Mouse (Mus musculus): ENCODE data around the gene Chrm3. TPM values are rescaled to one million over a fixed set of nuclear protein-coding genes. Genes with fewer than 3 reads are reported as not detected.

Chrm3 gene
- polyA plus RNA-seq, 1 experiment from 2014 or later = 6.9 TPM

DNA sequence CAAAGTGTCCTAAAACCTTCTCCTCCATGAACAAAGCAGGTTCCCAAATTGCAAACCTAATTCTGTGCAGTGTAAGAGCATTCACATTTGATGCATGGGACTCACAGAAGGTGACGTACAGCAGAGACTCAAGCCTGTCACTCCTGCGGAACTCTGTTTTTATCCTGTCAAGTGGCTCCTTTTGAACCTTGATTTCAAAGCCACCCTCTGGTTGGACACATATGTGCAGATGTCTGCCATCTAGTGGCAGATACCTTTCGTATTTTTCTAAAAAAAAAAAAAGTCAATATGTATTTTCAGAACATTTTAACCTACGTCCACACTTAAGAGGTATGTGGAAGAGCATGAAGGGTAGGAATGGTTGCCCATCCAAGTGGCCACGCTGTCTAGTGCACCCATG, 16.3 kb downstream of the Chrm3 start:
- 76% methylated on average over 5 of the region's 5 CpGs for WGBS
- Histone ChIP-seq H3K27me3 (ENCODE audit: control insufficient read depth, insufficient read depth, low read length) (no peaks in the 10 kb centered on the region), H3K4me1 (ENCODE audit: control insufficient read depth, insufficient read depth, low read length) (no peaks in the 10 kb centered on the region), H3K4me3 (ENCODE audit: low read depth, low read length) (no peak overlapping the region), H3K9me3 (ENCODE audit: control insufficient read depth, low read depth, low read length) (no peaks in the 10 kb centered on the region), H3K9ac (replicated peaks; ENCODE audit: low read depth, low read length) (no peak overlapping the region), H3K27ac (ENCODE audit: low read length) (no peak overlapping the region), H3K36me3 (ENCODE audit: control insufficient read depth, insufficient read depth, low read length) (no peaks in the 10 kb centered on the region), H3K4me2 (replicated peaks; ENCODE audit: low read depth, low read length) (no peak overlapping the region)
- no peak for ATAC-seq (ENCODE audit: insufficient number of reproducible peaks, insufficient read depth, low FRiP score, low read depth)

DNA sequence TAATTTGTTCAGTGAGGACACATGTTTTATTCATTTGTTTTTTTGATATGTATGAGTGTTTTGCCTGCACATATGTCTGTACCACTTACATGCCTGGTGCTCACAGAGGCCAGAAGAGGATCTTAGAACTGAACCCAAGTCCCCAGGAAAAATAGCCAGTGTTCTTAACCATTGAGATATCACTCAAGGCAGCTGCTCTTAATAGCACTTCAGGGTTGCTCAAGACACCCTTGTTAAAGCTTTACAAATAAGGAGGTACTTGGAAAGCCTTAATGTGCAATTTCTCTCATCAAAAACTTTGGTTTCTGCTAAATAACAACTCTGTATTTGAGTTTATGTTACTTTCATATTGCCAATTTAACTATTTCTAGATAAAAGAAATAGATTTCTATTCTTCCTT, 25.1 kb downstream of the Chrm3 start:
- H3K4me3 ChIP-seq (ENCODE audit: low read depth, low read length) = no peak overlapping the region
- H3K4me2 ChIP-seq (replicated peaks; ENCODE audit: low read depth, low read length) = no peak overlapping the region
- H3K9ac ChIP-seq (replicated peaks; ENCODE audit: low read depth, low read length) = no peak overlapping the region
- no peaks in the 10 kb centered on the region for H3K27me3 ChIP-seq (ENCODE audit: control insufficient read depth, insufficient read depth, low read length)
- H3K4me1 ChIP-seq (ENCODE audit: control insufficient read depth, insufficient read depth, low read length) = no peaks in the 10 kb centered on the region
- no peaks in the 10 kb centered on the region for H3K36me3 ChIP-seq (ENCODE audit: control insufficient read depth, insufficient read depth, low read length)
- ATAC-seq (ENCODE audit: insufficient number of reproducible peaks, insufficient read depth, low FRiP score, low read depth) = no peak
- no peak overlapping the region for H3K27ac ChIP-seq (ENCODE audit: low read length)
- no peaks in the 10 kb centered on the region for H3K9me3 ChIP-seq (ENCODE audit: control insufficient read depth, low read depth, low read length)

DNA sequence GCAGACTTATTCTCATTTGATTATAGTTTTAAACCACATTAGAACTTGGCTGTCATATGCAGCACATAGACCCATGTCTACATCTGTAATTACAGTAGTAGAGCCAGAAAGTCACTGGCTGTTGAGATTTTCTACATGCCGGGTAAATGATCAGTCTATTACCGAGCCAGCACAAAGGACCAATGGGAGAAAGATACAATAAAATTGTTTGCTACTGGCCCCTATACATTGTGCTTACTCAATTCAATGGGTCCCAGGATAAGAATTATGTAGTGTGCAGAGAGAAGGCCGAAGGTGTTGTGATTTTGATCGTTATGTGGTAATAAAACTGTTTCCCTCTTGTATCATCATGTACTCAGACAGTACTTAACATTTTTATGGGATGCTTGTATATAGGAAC, 27.9 kb downstream of the Chrm3 start:
- H3K36me3 ChIP-seq (ENCODE audit: control insufficient read depth, insufficient read depth, low read length) = no peaks in the 10 kb centered on the region
- H3K9ac ChIP-seq (replicated peaks; ENCODE audit: low read depth, low read length) = no peak overlapping the region
- no peaks in the 10 kb centered on the region for H3K4me1 ChIP-seq (ENCODE audit: control insufficient read depth, insufficient read depth, low read length)
- 92% methylated on average over 4 of the region's 4 CpGs for WGBS
- no peak overlapping the region for H3K27ac ChIP-seq (ENCODE audit: low read length)
- H3K9me3 ChIP-seq (ENCODE audit: control insufficient read depth, low read depth, low read length) = no peaks in the 10 kb centered on the region
- no peak for ATAC-seq (ENCODE audit: insufficient number of reproducible peaks, insufficient read depth, low FRiP score, low read depth)
- no peak overlapping the region for H3K4me3 ChIP-seq (ENCODE audit: low read depth, low read length)
- no peaks in the 10 kb centered on the region for H3K27me3 ChIP-seq (ENCODE audit: control insufficient read depth, insufficient read depth, low read length)
- H3K4me2 ChIP-seq (replicated peaks; ENCODE audit: low read depth, low read length) = no peak overlapping the region

DNA sequence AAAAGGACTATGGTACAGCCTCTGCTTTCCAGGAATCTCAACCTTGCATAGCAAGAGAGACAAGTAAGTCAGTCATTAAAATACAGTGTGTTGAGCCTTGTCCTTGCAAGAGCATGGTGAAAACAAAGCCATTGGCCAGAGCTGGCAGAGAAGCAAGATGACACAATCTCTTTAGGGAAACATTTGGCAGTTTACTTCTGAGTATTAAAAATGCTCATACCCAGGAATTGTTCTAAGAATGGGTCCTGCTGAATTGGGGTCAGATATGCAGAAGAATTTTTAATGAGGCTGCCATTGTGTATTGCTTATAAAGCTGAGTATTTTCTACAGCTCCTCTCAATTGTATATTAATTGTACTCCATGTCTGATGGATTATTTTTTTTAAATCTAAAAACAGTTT, 50.8 kb downstream of the Chrm3 start:
- Histone ChIP-seq H3K27ac (ENCODE audit: low read length) (no peak overlapping the region), H3K9ac (replicated peaks; ENCODE audit: low read depth, low read length) (no peak overlapping the region), H3K9me3 (ENCODE audit: control insufficient read depth, low read depth, low read length) (no peaks in the 10 kb centered on the region), H3K36me3 (ENCODE audit: control insufficient read depth, insufficient read depth, low read length) (no peaks in the 10 kb centered on the region), H3K4me2 (replicated peaks; ENCODE audit: low read depth, low read length) (no peak overlapping the region), H3K4me3 (ENCODE audit: low read depth, low read length) (no peak overlapping the region), H3K27me3 (ENCODE audit: control insufficient read depth, insufficient read depth, low read length) (no peaks in the 10 kb centered on the region), H3K4me1 (ENCODE audit: control insufficient read depth, insufficient read depth, low read length) (no peaks in the 10 kb centered on the region)
- ATAC-seq (ENCODE audit: insufficient number of reproducible peaks, insufficient read depth, low FRiP score, low read depth) = no peak

DNA sequence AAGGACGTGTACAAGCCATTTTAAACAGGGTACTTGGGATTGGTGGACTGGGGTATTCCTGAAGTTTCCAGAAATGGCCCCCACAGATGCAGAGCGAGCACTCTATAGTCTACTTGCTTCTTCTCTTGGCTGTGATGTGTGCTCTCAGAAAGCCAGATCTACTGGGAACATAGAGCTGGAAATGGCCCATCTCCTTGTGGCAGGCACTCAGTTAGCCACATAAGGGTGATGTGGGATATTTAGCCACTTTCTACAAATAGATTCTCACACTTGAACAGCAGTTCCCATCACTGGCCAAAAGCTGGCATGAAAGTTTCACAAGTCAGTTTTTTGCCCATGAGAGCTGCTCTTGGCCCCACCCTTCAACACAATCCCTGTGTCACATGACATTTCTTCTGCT, 65.5 kb downstream of the Chrm3 start:
- Histone ChIP-seq H3K4me2 (replicated peaks; ENCODE audit: low read depth, low read length) (no peak overlapping the region), H3K9ac (replicated peaks; ENCODE audit: low read depth, low read length) (no peak overlapping the region), H3K4me3 (ENCODE audit: low read depth, low read length) (no peak overlapping the region), H3K36me3 (ENCODE audit: control insufficient read depth, insufficient read depth, low read length) (no peaks in the 10 kb centered on the region), H3K27me3 (ENCODE audit: control insufficient read depth, insufficient read depth, low read length) (no peaks in the 10 kb centered on the region), H3K9me3 (ENCODE audit: control insufficient read depth, low read depth, low read length) (no peaks in the 10 kb centered on the region), H3K27ac (ENCODE audit: low read length) (no peak overlapping the region), H3K4me1 (ENCODE audit: control insufficient read depth, insufficient read depth, low read length) (no peaks in the 10 kb centered on the region)
- WGBS = 77% methylated on average over 2 of the region's 2 CpGs
- ATAC-seq (ENCODE audit: insufficient number of reproducible peaks, insufficient read depth, low FRiP score, low read depth) = no peak

DNA sequence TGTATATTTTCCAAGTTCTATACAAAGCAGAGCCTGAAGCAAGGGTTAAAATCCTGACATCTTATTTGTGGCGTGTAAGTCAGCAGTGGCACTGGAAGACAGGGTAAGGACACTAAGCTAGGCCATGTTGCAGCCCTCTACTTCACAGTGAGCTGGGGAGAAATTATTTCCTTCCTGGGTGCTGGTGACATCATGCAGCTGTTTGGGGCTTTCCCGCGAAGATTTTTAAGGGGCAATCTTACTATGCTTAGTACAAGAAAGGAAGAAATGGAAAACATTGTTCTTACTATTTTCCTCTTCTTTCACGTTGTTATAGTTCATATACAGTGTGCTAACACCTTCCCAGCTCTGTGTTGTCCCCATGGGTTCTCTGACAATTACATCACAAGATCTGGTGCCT, 76.3 kb downstream of the Chrm3 start:
- H3K27ac ChIP-seq (ENCODE audit: low read length) = no peak overlapping the region
- no peaks in the 10 kb centered on the region for H3K4me1 ChIP-seq (ENCODE audit: control insufficient read depth, insufficient read depth, low read length)
- 69% methylated on average over 4 of the region's 4 CpGs for WGBS
- H3K4me2 ChIP-seq (replicated peaks; ENCODE audit: low read depth, low read length) = no peak overlapping the region
- H3K9me3 ChIP-seq (ENCODE audit: control insufficient read depth, low read depth, low read length) = no peaks in the 10 kb centered on the region
- ATAC-seq (ENCODE audit: insufficient number of reproducible peaks, insufficient read depth, low FRiP score, low read depth) = no peak
- H3K27me3 ChIP-seq (ENCODE audit: control insufficient read depth, insufficient read depth, low read length) = no peaks in the 10 kb centered on the region
- H3K9ac ChIP-seq (replicated peaks; ENCODE audit: low read depth, low read length) = no peak overlapping the region
- no peak overlapping the region for H3K4me3 ChIP-seq (ENCODE audit: low read depth, low read length)
- H3K36me3 ChIP-seq (ENCODE audit: control insufficient read depth, insufficient read depth, low read length) = no peaks in the 10 kb centered on the region

DNA sequence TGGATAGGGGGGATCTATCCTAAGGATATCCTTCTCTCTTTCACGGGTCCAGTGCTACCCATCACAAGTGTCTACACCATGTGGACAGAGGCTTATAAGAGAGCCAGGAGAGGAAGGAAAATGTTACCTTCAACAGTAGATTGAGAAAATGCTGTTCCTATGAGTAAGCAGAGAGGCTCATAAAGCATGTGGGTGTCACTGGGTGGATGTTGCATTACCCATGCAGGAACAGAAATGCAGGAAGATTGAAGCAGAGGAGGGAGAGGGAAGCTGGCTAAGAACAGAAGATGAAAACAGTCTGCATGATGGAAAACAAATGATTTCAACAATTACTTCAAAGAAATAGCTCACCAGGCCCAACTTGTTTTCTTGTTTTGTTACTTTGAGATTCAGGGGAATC, 85.7 kb downstream of the Chrm3 start:
- no peaks in the 10 kb centered on the region for H3K36me3 ChIP-seq (ENCODE audit: control insufficient read depth, insufficient read depth, low read length)
- H3K4me2 ChIP-seq (replicated peaks; ENCODE audit: low read depth, low read length) = no peak overlapping the region
- WGBS = 71% methylated on average over 1 of the region's 1 CpGs

DNA sequence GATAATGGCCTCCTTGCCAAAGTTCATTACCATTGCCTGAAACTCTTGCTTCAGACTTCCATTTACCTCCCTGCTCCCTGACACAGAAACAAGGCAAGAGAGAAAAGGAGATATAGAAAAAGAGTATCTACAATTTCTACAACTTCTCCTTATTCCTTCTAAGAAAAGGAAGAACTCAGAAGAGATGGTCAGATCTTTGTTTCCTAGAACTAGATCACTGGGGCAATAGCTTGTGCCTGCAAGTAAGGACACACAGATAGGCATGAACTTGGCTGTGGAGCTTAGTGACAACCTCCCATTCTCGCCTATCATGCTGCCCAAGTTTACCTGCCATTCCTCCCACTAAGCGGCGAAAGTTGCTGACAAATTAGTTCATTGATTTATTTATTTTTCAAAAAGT, 96.9 kb downstream of the Chrm3 start:
- no peak overlapping the region for H3K4me2 ChIP-seq (replicated peaks; ENCODE audit: low read depth, low read length)
- no peak overlapping the region for H3K27ac ChIP-seq (ENCODE audit: low read length)
- H3K36me3 ChIP-seq (ENCODE audit: control insufficient read depth, insufficient read depth, low read length) = no peaks in the 10 kb centered on the region
- ATAC-seq (ENCODE audit: insufficient number of reproducible peaks, insufficient read depth, low FRiP score, low read depth) = no peak
- H3K4me3 ChIP-seq (ENCODE audit: low read depth, low read length) = no peak overlapping the region
- no peaks in the 10 kb centered on the region for H3K27me3 ChIP-seq (ENCODE audit: control insufficient read depth, insufficient read depth, low read length)
- 71% methylated on average over 3 of the region's 3 CpGs for WGBS
- no peaks in the 10 kb centered on the region for H3K9me3 ChIP-seq (ENCODE audit: control insufficient read depth, low read depth, low read length)
- no peak overlapping the region for H3K9ac ChIP-seq (replicated peaks; ENCODE audit: low read depth, low read length)
- no peaks in the 10 kb centered on the region for H3K4me1 ChIP-seq (ENCODE audit: control insufficient read depth, insufficient read depth, low read length)

More for the DNA sequence above, 85.7 kb downstream of the Chrm3 start:
- Histone ChIP-seq H3K9ac (replicated peaks; ENCODE audit: low read depth, low read length) (no peak overlapping the region), H3K4me1 (ENCODE audit: control insufficient read depth, insufficient read depth, low read length) (no peaks in the 10 kb centered on the region), H3K27me3 (ENCODE audit: control insufficient read depth, insufficient read depth, low read length) (no peaks in the 10 kb centered on the region), H3K27ac (ENCODE audit: low read length) (no peak overlapping the region), H3K4me3 (ENCODE audit: low read depth, low read length) (no peak overlapping the region), H3K9me3 (ENCODE audit: control insufficient read depth, low read depth, low read length) (no peaks in the 10 kb centered on the region)
- ATAC-seq (ENCODE audit: insufficient number of reproducible peaks, insufficient read depth, low FRiP score, low read depth) = no peak

DNA sequence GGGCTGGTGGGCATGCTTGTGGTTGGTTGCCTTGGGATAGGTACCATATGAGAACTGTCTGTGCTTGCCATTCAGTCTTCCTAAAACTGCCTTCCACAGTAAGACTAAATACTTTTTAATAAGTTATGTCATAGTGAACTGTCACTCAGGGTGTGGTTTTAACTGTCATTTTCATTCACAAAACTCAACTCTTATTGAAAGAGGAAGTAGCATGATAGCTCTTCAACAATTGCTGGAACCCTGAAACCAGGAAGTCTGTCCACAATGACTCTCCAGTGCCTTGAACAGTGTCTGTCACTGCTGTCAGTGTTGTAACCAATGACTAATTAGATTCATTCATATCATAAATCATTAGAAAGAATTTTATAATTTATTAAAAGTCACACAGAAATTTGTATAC, 107.6 kb downstream of the Chrm3 start:
- H3K9me3 ChIP-seq (ENCODE audit: control insufficient read depth, low read depth, low read length) = no peaks in the 10 kb centered on the region
- no peak for ATAC-seq (ENCODE audit: insufficient number of reproducible peaks, insufficient read depth, low FRiP score, low read depth)
- no peak overlapping the region for H3K4me3 ChIP-seq (ENCODE audit: low read depth, low read length)
- no peaks in the 10 kb centered on the region for H3K36me3 ChIP-seq (ENCODE audit: control insufficient read depth, insufficient read depth, low read length)
- no peak overlapping the region for H3K4me2 ChIP-seq (replicated peaks; ENCODE audit: low read depth, low read length)
- no peaks in the 10 kb centered on the region for H3K27me3 ChIP-seq (ENCODE audit: control insufficient read depth, insufficient read depth, low read length)
- no peak overlapping the region for H3K27ac ChIP-seq (ENCODE audit: low read length)
- H3K4me1 ChIP-seq (ENCODE audit: control insufficient read depth, insufficient read depth, low read length) = no peaks in the 10 kb centered on the region
- H3K9ac ChIP-seq (replicated peaks; ENCODE audit: low read depth, low read length) = no peak overlapping the region
